Mouse (Mus musculus) hematopoietic stem cell, adult 5-6 weeks (primary cell): ENCODE measurements around the gene Slc16a3. TPM values are rescaled to one million over a fixed set of nuclear protein-coding genes. Genes with fewer than 3 reads are reported as not detected.
A peak's percentile ranks its signal among the peaks of the same experiment; 100 is the strongest.

Experiments
- ATAC-seq, 2 experiments: fragments of 125-278 bp in 1 of 2; replicated peaks in 1 of 2; 2 replicates each; pipeline ENCODE4 v1.8.0; 2016 to 2017; ENCODE audit warnings: inconsistent platforms in 2 of 2, mild to moderate bottlenecking in 2 of 2, moderate number of reproducible peaks in 2 of 2, low read depth in 1 of 2, moderate TSS enrichment in 1 of 2; ENCODE audit not compliant: low FRiP score in 2 of 2, poor library complexity in 2 of 2, severe bottlenecking in 2 of 2, insufficient read depth in 1 of 2, low TSS enrichment in 1 of 2
- total RNA-seq: library from RNA; stranded (forward); fragments of 172-1452, 232-1000 nt; gene quantifications from 2 replicates; pipeline ENCODE4 v1.2.3, GENCODE M21; 2017

Gene Slc16a3
- total RNA-seq, 1 experiment from 2014 or later: 2.0 TPM

DNA sequence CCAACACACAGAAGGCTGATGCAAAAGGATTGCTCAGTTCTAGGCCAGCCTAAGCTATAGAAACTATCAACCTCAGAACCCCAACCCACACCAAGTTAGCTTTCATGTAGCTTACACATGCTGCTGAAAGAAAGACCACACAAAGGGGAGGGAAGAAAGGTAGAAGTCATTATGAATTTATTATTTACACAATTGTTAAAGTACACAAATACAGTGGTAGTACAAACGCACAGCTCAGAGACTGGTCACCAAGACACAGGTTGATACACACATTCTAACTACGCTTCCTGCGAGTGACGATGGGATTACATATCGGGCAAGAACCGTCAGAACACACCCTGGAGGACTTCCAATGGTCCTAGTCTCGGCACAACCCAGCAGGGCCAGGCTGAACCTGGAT is 13.3 kb downstream of the Slc16a3 start:
- ATAC-seq: no peak

DNA sequence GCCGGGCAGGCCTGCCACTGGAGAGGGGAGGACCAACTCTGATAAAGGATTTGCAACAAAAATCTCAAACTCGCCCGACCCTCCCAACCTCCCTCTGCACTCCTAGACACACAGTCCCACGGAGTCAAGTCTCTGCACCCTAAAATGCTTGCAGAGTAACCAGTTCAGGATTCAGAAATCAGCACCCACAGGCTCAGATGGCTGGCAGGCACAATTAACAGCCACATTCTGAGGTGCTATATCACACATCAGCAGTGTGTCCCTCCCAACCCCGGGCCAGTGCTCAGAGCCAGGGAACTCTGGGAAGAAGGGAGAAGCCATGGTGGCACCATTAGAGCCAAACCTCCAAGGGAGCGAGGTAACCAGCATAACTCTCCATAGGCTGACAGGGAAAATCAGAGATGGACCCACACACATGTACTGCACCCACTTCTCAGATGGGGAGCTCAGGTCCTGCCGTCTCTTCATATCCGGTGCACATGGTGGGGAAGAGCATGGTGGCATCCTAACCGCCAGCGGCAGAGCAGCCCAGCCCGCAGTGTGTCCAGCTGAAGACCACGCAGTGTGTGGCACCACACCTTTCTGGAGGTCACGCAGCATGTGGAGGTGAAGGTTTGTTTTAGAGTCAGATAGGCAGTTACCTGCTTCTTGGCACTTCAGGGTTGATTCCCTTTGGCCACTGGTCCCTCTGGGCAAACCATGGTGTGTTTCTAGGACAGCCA is 13.9 kb downstream of the Slc16a3 start:
- no peak for ATAC-seq

GRCm38 (mm10) chr11:120962909-120963308 is 14.6 kb downstream of the Slc16a3 start:
- ATAC-seq: no peak

- no peak for ATAC-seq
These were observed 16.2 kb downstream of the Slc16a3 start for GRCm38 (mm10) chr11:120964195-120965157.

- ATAC-seq: no peak
These were observed 17.3 kb downstream of the Slc16a3 start for GRCm38 (mm10) chr11:120965587-120965986.

- no peak for ATAC-seq
These were observed 21.5 kb downstream of the Slc16a3 start for GRCm38 (mm10) chr11:120969742-120970141.

DNA sequence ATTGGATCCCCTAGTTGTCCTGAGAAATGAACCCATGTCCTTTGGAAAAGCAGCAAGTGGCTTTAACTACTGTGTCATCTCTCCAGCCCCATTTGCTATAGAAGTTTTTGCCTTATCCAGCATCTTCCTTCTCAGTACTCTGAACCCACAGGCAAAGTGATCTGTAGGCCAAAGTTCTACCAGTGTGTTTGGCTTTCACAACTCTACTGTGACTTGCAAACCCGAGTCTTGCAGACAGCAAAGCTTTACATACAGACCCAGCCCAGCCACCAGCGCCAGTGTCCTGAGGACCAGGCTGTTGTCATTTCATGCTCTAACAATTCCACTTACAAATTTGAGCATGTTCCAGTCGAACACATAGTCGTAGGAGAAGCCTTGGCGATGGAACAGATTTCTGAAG is 23.0 kb downstream of the Slc16a3 start:
- no peak for ATAC-seq

DNA sequence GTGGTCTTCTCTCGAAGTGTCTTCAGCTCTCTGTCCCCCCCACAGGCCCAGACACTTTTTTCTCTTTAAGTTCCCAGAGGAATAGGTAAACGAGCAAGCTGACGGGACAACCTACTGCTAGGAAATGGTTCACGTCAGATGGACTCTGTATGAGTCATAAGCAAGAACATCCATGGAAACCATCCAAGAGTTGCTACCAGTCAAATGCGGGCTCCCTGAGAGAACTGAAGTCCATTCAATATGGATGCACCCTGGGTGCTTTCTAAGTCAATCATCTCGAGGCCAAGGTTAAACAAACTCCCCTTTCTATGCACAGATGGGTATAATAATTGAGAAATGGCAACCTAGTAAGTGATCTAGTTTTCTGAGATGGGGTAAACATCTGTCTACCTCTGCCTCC is 25.0 kb downstream of the Slc16a3 start:
- ATAC-seq: no peak

- ATAC-seq: no peak
These were observed 31.6 kb downstream of the Slc16a3 start for GRCm38 (mm10) chr11:120979711-120980426.

DNA sequence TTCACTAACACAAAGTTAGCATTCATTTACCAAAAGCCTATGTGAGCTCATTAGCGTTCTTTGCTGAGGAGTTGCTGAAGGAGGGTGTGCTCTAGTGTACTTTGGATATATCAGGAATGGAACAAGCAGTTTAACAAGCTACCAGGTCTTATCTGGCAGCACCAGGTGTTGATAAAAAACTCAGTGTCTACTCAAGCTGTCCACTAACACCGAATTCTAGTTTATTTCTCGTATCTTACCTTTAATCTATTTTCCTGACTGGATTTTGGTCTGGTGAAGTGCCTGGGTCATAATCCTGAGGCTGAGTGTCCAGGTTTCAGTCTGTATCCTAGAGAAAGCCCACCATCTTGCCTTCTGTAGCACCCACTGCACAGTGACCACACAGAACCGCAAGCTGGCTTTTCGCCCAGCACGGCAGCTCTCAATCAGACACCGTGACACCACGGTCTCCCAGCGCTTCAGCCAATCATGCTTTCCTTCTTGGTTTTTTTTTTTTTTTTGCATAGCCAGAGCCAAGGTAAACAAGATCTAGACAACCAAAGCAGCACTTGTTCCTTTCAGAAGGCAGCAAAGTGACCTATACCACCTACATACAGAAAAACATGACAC is 32.3 kb downstream of the Slc16a3 start:
- peak; percentile 42 to 57; a peak in 2 of 4 replicates for ATAC-seq

DNA sequence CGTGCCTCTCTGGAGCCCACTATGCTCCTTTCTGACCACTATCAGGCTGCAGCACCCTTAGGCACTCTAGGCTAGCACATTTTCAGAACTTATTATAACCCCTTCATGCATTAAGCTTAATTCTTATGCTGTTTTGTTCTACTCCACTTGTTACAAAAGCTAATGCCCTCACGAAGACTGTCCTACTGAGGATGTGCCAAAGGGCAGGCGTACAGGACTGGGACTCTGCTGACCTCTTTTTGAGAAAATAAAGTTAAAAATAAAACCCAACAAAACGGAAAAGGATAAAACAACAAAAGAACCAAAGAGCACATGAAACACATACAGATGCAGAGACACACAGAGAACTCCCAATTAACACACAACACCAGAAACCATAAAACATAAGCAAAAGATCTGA is 33.4 kb downstream of the Slc16a3 start:
- ATAC-seq: no peak

- no peak for ATAC-seq
These were observed 34.2 kb downstream of the Slc16a3 start for GRCm38 (mm10) chr11:120982459-120982858.

GRCm38 (mm10) chr11:120984448-120985330 is 36.4 kb downstream of the Slc16a3 start:
- ATAC-seq: no peak

GRCm38 (mm10) chr11:120987608-120988007 is 39.3 kb downstream of the Slc16a3 start:
- no peak for ATAC-seq

DNA sequence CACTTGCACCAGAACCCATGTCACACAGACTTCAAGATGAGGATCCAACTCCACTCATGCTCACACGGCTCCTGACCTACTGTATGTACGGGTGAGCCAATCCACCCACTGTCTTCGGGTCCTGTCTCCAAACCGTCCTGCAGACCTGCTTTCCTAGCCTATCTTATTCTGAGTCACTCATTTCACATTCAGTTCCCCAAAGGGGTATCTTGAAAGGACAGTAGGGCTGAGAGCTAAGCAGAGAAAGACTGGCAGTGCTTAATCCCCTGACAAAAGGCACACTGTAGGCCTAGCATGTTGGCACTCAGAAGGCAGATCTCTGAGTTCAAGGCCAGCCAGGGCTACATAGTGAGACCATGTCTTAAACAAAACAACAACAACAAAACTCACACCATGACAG is 40.1 kb downstream of the Slc16a3 start:
- no peak for ATAC-seq

DNA sequence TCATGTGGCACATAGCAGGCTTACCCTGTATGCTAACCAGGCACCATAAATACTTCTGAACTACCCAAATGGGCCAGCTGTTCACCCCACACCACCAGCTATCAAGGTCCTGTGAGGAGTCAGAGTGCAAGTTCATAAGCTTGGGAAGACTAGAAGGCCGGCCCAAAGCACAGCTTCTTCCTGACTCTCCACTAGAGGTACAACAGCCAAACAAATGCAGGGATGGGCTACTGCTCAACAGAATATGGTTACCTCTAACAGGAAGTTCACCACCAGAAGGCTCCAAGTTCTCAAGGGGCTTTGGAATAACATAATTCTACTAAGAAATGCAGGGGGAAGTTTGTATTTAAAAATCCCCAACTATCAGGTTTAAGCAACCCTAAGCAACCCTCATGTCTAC is 41.2 kb downstream of the Slc16a3 start:
- ATAC-seq: no peak
